Mouse (Mus musculus) lung, postnatal 25 days (tissue): ENCODE measurements at regions not wholly inside any gene's neighbourhood (a gene's known extent, or its start where the extent isn't known, plus 50 kb on each side); places are given as distances from the start of the nearest gene placed in this dataset.

Experiments
- DNase-seq: peaks from one replicate; pipeline ENCODE4 v3.0.0; 2022; ENCODE audit warnings: low spot score

DNA sequence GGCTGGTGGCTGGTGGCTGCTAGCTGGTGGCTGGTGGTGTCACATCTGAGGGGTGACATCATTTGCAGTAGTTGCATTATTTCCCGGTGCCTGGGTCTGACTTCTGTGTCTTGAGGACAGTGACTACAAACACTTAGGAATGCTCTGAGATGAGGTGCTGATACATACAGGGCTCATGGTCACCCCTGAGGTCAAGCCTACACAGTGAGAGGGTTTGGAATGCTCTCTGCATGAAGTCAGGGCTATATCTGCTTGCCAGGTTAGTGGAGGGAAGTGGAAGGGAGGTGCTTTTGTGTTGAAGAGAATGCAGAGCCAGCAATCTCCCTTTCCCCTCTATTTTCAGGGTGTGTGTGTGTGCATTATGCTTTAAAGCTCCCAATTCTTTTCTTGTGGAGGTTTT lies 74.1 kb upstream of the Slc38a2 start:
- DNase-seq, result no peak

DNA sequence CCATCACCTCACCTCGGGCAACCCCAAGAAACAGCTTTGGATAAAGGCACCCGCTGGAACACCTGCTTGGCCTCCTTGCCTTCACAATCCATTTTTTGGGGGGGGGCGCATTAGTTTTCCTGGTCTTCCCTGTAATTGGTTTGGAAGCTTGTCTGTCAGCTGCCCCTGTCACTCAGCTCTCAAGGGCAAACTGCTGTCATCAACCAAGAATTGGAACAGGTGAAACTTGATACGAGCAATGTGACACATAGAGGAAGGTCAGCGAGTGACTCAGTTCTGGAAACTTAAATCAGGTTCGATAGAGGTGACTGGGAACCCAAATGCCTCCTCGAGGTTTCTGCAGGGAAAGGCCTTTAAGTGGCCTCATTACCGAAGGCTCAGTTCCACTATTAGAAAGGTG lies 73.2 kb upstream of the Slc38a2 start:
- no peak for DNase-seq

DNA sequence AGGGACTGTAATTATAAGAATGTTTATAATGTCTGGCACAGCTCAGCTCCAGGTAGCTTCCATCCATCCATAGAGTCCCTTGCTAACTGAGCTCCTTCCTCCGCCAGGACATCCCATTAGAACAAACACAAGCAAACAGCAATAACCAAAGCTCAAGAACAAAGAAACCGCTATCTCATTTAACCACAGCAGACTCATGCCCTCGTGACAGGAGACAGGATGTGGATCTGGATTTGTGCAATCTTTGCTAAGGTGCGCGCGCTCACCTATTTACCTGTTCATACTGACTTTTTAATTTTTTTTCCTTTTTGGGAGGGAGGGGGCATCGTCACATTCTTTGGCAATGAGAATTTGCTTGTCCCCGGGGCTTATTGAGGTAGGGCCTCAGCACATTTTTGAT lies 71.3 kb upstream of the Slc38a2 start:
- no peak for DNase-seq

DNA sequence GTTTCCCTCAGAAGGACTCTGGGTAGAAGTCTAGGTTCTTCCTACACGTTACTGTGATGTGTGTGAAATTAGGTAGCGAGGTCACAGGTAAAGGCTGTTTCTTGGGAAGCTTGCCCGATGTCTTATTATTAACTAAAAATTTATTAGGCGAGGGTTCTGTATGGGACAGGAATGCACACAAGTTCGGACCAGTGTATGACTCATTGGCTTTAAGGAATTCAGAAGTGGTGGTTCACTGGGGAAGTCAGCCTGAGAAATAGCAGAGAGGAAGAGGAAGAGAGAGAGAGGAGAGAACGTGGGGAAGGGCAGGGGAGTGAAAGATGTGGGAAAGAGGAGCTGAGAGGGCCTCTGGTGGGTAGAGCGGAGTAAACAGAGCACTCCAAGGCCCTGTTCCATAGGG lies 70.8 kb upstream of the Slc38a2 start:
- DNase-seq, result no peak

DNA sequence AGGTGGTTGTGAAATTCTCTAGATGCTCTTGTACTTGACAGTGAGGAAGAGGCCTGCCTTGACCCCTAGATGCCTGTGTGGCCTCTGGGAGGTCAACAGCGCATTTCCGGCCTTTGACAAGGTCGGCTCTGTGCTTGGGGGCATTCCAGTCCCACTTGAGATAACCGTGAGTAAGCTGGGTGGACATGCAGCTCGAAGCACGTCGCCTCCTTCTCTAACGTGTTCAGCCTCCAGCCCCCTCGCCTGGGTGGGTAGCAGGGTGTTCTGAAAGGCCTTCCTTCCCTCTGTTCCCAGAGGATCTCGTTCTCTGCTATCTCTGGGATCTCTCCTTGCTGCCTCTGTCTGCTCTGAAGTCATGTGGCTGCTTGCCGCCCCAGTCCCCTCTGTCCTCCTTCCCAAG lies 70.2 kb upstream of the Slc38a2 start:
- no peak for DNase-seq

DNA sequence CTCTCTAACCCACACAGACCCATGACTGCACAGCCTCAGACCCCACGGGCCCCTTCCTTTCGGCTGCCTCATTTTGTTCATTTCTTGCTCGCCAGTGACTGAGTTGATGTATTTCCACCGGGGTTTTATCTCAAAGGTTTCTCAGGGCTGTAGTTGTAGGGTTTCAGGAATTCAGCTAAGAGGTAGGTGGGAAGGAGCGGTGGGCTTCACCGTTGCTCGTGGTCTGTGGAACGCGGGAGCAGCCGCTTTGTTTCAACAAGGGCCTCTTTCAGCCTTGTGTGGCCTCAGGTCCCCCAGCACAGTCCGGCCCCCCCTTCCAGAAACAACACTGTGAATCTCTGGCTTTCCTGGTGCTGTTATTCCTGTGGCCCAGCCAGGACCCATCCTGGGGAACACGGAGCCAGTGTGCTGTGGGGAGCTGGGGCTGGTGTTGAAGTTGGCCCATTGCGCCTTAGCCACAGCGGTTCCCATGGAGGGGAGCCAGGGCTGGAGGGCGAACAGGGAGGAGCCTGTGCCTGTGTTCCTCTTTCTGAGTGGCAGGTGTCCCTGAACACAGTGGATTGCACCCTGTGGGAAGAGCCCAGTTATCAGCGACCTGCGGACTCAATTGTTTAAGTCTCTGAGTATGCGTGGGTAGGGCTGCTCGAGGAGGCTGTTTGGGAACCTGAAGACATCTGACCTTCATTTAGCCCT lies 68.9 kb upstream of the Slc38a2 start:
- no peak for DNase-seq

DNA sequence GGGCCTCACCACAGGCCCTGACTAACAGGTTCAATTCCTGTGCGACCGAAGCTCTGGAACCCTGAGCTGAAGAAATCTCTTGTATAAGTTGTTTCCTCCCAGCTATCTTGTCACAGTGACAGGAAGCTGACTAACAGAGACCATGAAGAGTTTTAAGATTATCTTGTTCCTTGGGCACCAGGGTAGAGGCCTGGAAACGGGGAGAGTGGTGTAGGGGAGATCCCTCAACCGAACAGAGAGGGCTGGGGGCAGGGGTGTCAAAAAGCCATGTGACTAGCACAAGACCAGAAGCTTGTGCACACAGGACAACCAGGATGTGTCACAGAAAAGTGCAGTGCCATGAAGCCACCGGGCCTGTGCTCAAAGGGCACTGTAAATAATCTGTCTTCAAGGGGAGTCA lies 67.7 kb upstream of the Slc38a2 start:
- DNase-seq, result no peak

DNA sequence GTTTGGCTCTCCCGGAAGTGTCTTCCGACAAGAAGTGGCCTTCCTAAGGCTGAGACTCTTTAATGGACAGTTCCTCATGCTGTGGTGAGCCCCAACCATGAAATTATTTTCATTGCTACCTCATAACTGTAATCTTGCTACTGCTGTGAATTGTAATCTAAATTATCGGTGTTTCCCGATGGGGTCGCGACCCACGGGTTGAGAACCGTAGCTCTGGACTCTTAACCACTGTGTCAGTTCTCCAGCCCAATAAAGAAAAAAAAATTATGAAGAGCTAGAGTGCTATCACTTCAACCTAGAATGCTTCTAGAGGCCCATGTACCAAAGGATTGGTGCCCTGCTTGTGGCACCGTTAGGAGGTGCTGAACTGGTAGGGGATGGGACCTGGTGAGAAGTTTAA lies 66.7 kb upstream of the Slc38a2 start:
- no peak for DNase-seq

DNA sequence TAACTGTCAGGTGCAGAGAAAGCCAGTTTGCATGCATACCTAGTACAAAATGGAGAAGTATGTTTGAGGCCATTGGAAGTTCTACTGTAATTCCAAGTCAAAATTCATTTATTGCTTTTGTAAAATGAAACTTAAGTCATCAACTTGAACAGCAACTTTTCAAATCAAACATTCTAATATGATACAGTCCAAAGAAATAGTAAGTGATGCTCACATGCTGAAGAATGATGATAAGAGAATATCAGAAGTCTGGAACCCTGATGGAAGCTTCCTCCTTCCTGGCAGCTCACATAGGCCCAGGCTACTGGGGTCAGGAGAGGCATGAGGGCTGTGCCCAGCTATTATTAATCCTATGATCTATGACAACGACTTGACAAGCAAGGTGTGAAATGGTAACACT lies 64.1 kb upstream of the Slc38a2 start:
- DNase-seq, result no peak

DNA sequence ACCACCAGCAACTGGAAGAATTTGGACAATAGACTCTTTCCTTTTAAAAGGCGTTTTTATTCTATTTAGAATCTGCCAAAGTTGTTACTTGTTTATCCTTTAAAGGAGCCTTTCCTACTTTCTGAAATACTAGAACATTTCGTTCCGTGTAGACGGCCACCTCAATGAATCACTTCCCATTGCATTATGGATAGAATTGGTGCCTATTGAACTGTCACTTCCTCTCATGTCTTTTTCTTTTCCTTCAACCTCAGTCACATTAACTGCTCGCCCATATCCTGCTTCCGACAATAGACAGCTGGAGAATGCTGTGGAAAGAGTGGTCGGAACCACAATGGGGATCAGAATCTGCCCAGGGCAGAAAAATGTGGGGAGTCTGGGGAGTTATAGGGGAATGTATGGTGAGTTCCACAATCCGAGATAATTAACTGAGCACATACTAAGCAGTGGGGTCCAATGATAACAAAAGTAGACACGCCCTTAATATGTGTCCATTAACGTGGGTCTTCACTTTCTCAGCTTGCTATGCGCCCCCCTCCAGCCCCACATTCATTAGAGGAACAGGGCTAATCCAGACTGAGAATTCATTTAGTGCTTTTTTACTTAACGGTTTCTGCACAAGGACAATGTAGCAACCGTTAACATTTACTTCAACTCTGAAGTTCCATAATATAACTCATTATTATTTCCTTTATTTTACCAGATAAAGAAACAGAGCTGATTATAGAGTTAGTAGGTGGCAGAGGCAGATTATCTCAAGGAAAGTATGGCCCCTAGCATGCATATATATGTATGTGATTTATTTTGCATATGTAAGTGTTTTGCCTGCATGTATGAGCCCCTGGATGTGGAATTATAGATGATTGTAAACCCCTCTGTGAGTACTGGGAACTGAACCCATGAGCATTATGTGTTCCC lies 59.8 kb upstream of the Slc38a2 start:
- DNase-seq, result no peak

DNA sequence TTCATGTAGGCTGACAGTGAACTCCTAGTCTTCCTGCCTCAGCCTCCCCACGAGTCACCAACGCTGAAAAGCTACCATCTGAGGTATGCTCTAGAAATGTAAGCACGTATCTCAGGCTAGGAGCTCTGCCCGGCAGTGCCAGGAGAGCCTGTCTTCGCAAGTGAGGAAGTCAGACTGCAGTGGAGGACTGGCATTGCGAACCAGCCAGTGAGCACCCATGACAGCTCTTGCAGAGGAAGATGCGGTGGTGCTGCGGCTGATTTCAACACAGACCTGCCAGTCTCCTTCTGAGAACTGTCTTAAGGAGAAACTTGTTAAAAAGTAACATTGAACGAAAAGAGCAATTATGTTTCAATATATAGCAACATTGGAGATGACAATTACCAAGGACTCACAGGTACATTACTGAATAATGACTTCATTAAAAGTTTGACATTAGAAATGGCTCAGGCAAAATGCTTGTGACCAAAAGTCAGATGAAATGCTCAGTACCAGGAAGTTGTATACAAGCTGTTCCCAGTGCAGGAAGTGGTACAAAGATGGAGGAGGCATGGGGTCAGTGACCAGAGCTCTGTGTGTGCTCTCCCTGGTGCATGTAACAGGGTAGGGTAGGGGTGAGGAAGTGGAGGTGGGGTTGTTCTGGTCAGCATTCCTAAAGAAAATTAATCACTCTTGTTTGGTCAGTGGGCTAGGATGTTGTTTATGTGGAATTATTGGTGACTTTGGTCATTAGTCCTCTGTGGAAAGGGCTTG lies 58.1 kb upstream of the Slc38a2 start:
- DNase-seq, result no peak

DNA sequence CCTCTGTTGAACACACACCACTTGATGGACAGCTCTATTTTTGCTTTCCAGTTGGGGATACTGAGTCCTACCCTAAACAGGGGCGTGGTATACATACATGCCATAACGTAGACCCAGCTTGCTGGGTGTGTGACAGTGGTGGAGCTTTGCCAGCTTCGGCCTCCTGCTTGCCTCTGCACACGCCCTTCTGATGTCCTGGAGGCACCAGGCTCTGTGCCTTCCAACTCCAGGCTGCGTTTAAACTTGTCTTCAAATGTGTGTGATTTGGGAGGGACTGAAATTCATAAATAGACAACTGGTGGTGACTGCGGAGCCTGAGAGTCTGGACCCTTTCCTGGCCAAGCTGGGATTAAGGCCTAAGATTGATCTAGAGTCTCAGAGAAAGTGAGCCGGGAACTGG lies 56.9 kb upstream of the Slc38a2 start:
- DNase-seq, result no peak

DNA sequence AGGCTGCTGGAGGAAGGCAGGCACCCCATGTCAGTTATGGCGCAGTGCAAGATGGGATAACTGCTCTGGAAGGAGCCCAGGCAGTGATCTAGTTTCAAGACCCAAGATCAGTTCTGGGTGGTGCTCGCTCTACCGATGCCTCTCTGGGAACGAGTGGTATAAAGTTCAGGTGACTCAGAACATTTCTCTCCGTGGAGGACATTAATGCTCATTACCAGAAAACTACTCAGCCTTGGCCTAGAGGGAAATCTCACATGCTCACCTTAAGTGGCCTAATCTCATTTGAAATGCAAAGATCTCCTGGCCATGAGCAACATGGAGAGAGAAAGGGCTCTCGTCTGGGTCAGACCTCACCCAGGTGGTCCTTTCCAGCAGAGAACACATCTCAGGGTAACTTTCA lies 56.4 kb upstream of the Slc38a2 start:
- DNase-seq, result no peak

DNA sequence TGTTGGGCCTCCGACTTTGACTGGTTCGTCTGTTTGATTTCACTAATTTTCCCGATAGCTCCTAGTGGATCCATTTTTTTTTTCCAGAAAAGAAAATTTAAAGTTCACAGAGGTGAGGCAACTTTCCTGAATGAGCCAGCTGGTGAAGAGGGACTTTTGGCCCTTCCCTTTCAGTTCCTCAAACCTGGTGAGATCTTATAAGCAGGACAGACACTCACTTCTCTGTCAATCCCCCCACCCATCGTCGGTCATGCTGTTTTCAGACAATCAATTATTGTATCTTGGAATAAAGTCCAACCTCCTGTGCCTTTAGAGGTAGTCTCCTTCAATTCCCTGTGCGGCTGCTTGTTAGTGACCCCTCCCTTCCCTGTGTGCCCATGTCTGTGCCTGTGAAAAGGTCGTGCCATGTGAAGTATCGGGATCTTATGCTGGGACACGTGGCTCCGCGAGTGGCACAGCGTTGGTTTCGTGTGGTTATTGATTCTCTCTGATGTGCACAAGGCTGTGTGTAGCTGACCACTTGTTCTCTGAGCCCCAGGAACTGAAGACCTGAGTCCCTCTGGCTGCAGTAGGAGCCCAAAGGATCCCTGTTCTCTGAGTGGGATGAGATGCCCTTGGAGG lies 55.9 kb upstream of the Slc38a2 start:
- no peak for DNase-seq

DNA sequence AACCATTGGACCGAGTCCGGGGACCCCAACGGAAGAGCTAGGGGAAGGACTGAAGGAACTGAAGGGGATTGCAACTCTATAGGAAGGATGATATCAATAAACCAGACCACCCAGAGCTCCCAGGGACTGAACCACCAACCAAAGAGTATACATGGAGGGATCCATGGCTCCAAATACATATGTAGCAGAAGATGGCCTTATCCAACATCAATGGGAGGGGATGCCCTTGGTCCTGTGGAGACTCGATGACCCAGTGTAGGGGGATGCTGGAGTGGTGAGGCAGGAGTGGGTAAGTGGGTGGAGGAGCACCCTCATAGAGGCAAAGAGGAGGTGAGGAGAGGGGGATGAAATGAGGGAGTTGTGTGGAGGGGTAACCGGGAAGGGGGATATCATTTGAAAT lies 54.5 kb upstream of the Slc38a2 start:
- no peak for DNase-seq

DNA sequence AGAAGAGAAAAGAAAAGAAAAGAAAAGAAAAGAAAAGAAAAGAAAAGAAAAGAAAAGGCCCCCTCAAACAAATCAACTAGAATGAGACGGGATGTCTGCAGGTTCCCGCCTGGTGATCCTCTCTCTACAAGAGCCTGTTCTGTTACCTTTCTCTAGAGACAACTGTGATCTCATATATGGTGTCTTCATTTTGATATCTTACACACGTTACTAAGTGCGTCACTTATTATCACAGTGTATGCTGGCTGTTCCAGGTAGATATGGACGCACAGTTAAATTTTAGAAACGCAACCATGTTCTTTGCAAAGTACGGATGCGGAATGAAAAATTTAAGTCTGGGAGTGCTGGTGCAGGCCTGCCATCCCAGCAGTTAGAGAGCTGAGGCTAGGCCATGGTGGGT lies 53.2 kb upstream of the Slc38a2 start:
- no peak for DNase-seq

DNA sequence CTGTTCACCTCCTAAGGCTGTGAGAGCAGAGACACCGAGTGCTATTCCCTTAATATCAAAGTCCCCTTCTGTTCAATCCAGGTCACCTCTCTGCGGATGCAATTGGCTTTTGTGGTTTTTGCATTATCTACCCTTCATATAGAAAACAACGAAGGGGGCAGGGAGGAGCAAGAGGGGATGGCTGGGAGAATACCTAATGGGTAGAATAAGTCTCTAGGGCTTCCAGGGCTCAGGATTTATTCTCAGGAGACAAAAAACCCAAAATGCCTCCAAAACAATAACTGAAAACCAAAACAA lies 52.5 kb upstream of the Slc38a2 start:
- no peak for DNase-seq

DNA sequence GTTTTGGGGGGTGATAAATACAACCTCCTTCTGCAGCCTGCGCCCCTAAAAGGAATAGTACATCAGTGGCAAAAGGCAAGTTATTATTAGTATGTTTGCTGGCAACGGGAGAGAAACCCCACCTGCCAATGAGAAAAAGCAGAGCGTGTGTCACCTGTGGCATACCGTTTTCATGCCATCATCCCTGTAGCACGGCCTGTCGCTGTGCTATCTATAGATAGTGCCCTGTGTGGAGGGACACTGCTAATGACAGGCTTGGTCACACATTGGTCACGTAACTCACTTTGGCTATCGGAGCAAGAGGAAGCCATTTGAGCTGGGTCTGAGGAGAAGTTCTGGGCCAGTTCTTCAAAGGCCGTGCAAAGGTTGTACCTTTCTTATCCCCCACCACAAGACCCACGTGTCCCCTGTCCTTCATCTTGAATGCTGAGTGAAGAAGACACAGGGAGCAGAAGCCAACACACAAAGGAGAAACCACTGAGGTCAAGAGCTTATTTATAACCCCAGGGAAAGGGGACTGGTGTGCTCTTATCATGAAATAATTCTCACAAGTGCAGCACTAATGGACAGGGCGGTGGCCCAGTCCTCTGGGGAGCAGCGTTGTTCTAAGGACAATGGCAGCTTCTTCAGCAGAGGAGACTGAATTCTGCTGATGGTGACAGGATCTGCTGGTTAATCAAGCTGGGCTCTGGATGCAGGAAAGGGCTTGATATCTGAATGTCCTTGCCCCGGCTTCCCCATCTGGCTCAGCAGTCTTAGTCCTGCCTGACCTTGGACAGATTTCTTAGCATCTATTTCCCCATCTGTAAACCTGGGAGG lies 51.9 kb upstream of the Slc38a2 start:
- no peak for DNase-seq

DNA sequence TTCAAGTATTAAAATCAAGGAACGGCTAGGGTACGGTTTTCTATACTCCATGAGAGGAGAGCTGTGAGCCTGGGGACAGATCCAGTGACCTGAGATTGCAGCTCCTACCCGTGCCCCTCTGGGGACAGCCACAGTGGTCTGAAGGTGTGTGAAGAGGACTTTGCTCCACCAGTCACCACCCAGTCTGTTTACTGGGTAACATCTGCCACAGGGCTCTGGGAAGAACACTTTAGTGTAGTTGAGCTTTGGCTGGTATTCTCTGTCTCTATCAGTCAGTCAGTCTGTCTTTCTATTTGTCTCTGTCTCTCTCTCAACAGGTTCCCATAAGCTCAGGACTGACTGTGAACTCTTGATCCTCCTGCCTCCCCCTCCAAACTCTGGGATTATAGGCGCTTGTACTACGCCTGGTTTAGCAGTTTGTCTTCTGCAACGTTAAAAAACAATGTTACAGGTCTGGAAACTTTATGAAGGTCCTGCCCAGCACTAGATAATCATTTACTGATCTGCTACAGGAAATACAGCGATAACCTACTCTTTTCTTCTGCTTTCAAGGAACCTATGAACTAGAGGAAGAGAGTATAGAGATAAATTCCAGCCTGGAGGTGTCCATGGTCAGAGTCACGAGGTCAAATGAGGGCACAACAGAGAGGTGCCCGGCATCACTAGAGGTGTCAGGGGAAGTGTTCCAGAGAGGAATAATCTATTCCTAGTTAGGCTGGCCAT lies 50.2 kb upstream of the Slc38a2 start:
- DNase-seq, result no peak
